Mouse (Mus musculus): ENCODE data around the gene Otog. TPM values are rescaled to one million over a fixed set of nuclear protein-coding genes. Genes with fewer than 3 reads are reported as not detected.

The Otog gene
- total and polyA plus RNA-seq, 3 experiments, result under 0.01 TPM; not detected in 2

DNA sequence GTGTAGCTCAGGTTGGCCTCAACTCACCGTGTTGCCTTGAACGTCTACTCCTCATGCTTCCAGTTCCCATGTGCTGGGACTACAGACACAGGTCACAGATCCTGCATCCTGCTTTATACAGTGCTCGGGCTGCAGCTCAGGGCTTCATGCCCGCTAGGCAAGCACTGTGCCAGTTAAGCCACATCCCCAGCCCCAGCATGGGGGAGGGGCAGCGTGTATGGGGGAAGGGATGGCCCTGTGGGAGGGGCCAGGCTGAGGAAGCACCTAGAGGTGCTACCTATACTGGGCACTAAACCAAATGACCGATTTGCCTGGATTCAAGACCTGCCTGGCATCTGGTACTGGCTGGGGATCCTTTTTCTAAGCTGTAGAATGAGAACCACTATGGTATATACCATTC, 40.8 kb upstream of the Otog start:
- Histone ChIP-seq H3K9ac (ENCODE audit: insufficient read depth, low read depth) (no peak overlapping the region), H3K4me3 (replicated peaks in 1 of 3; ENCODE audit: low read depth in 2 of 3, low read length in 2 of 3, poor library complexity in 1 of 3) (no peak overlapping the region), H3K9me3 (replicated peaks; ENCODE audit: low read length) (no peaks in the 10 kb centered on the region), H3K4me1 (ENCODE audit: control insufficient read depth in 1 of 2, insufficient read depth in 2 of 2) (peaks cover 4 to 7% of the 10 kb centered on the region in 2 experiments; a peak in 2 of 4 replicates), H3K36me3 (replicated peaks in 1 of 2; ENCODE audit: control insufficient read depth in 1 of 2, insufficient read depth in 1 of 2, low read length in 1 of 2) (no peaks in the 10 kb centered on the region), H3K4me2 (ENCODE audit: insufficient read depth, low read depth, poor library complexity, severe bottlenecking) (no peak overlapping the region), H3K79me2 (replicated peaks; ENCODE audit: control insufficient read depth, extremely low read depth, insufficient read depth, poor library complexity, severe bottlenecking) (no peaks in the 10 kb centered on the region), H3K27me3 (replicated peaks) (peaks cover 95% of the 10 kb centered on the region), H3K27ac (ENCODE audit: insufficient read depth, low read depth) (no peak overlapping the region)
- dilution Hi-C loops (cut with MboI; ENCODE audit: extremely low pct_ligation_motif_present, extremely low pct_unique_long_range_greater_than_20kb, low sequenced_read_pairs), result no loop called here
- DNase-seq (ENCODE audit: extremely low read depth), result no peak
- in situ Hi-C loops (cut with MboI; ENCODE audit: low pct_ligation_motif_present, low pct_unique_long_range_greater_than_20kb, low sequenced_read_pairs), result loop anchor here (5.0 kb wide), 1 partner anchor 103 kb away; no protein-coding TSS in a partner anchor
- TF ChIP-seq ETS1 (conservative IDR thresholded peaks at IDR 0.05; ENCODE audit: low read depth, low read length), result no peak
- TF ChIP-seq CHD2 (IDR thresholded peaks at IDR 0.05; ENCODE audit: low read length), result peak; percentile 33; the same call in 1 of the 2 replicates

DNA sequence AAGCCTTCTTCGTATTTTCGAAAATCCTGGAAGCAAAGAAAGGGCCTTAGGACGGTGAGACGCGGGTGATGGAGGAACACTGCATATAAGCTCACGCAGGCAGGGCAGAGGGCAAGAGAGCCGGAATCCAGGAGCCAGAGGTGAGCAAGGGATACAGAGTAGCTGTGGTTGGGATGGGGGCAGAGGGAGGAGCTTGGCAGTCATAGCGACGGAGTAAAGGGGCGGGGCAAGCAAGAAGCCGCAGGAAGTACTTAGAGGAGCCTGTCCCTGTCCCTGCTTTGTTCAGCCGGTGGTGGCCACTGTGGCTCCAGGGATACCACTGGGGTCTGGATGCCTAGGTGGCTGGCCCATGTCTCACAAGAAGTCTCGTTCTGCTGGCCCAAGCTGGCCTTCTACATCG, 39.1 kb upstream of the Otog start:
- in situ Hi-C loops (cut with MboI; ENCODE audit: low pct_ligation_motif_present, low pct_unique_long_range_greater_than_20kb, low sequenced_read_pairs), result loop anchor here (5.0 kb wide), 1 partner anchor 104 kb away; no protein-coding TSS in a partner anchor
- no peak overlapping the region for H3K4me2 ChIP-seq (ENCODE audit: insufficient read depth, low read depth, poor library complexity, severe bottlenecking)
- no peaks in the 10 kb centered on the region for H3K9me3 ChIP-seq (replicated peaks; ENCODE audit: low read length)
- no peaks in the 10 kb centered on the region for H3K79me2 ChIP-seq (replicated peaks; ENCODE audit: control insufficient read depth, extremely low read depth, insufficient read depth, poor library complexity, severe bottlenecking)
- H3K9ac ChIP-seq (ENCODE audit: insufficient read depth, low read depth), result no peak overlapping the region
- peaks cover 96% of the 10 kb centered on the region for H3K27me3 ChIP-seq (replicated peaks)
- no peak overlapping the region for H3K4me3 ChIP-seq (replicated peaks in 1 of 3; ENCODE audit: low read depth in 2 of 3, low read length in 2 of 3, poor library complexity in 1 of 3)
- H3K36me3 ChIP-seq (replicated peaks in 1 of 2; ENCODE audit: control insufficient read depth in 1 of 2, insufficient read depth in 1 of 2, low read length in 1 of 2), result no peaks in the 10 kb centered on the region
- no peak overlapping the region for H3K27ac ChIP-seq (ENCODE audit: insufficient read depth, low read depth)
- no peak for TF ChIP-seq JUND (conservative IDR thresholded peaks at IDR 0.05; ENCODE audit: low read depth, low read length)
- no peak for TF ChIP-seq RAD21 (IDR thresholded peaks at IDR 0.05; ENCODE audit: low read depth, low read length)
- TF ChIP-seq JUN (IDR thresholded peaks at IDR 0.05; ENCODE audit: insufficient read depth, low read depth, low read length), result no peak
- TF ChIP-seq CTCF (conservative IDR thresholded peaks at IDR 0.05 in 1 of 2, IDR thresholded peaks at IDR 0.05 in 1 of 2; ENCODE audit: low read depth in 2 of 2, low read length in 2 of 2), result no peak
- no peak for TF ChIP-seq NELFE (IDR thresholded peaks at IDR 0.05; ENCODE audit: low read depth, low read length)
- peaks cover 4 to 8% of the 10 kb centered on the region in 2 experiments; a peak in 2 of 4 replicates for H3K4me1 ChIP-seq (ENCODE audit: control insufficient read depth in 1 of 2, insufficient read depth in 2 of 2)
- DNase-seq (ENCODE audit: extremely low read depth), result no peak
- dilution Hi-C loops (cut with MboI; ENCODE audit: extremely low pct_ligation_motif_present, extremely low pct_unique_long_range_greater_than_20kb, low sequenced_read_pairs), result no loop called here

GRCm38 (mm10) chr7:46204046-46204471, 36.7 kb upstream of the Otog start:
- no peak overlapping the region for H3K27ac ChIP-seq (ENCODE audit: insufficient read depth, low read depth)
- H3K9ac ChIP-seq (ENCODE audit: insufficient read depth, low read depth), result no peak overlapping the region
- no peaks in the 10 kb centered on the region for H3K79me2 ChIP-seq (replicated peaks; ENCODE audit: control insufficient read depth, extremely low read depth, insufficient read depth, poor library complexity, severe bottlenecking)
- H3K4me1 ChIP-seq (ENCODE audit: control insufficient read depth in 1 of 2, insufficient read depth in 2 of 2), result peaks cover 4 to 8% of the 10 kb centered on the region in 2 experiments; a peak in 2 of 4 replicates
- dilution Hi-C loops (cut with MboI; ENCODE audit: extremely low pct_ligation_motif_present, extremely low pct_unique_long_range_greater_than_20kb, low sequenced_read_pairs) (no loop called here), in situ Hi-C loops (cut with MboI; ENCODE audit: low pct_ligation_motif_present, low pct_unique_long_range_greater_than_20kb, low sequenced_read_pairs) (loop anchor here (5.0 kb wide), 1 partner anchor 107 kb away; no protein-coding TSS in a partner anchor)
- TF ChIP-seq SMC3 (IDR thresholded peaks at IDR 0.05; ENCODE audit: low read depth, low read length) (peak; percentile 80), EP300 (IDR thresholded peaks at IDR 0.05; ENCODE audit: low read length) (no peak), RAD21 (IDR thresholded peaks at IDR 0.05; ENCODE audit: low read depth, low read length) (peak; percentile 75), CTCF (conservative IDR thresholded peaks at IDR 0.05 in 1 of 2, IDR thresholded peaks at IDR 0.05 in 1 of 2; ENCODE audit: low read depth in 2 of 2, low read length in 2 of 2) (peak in 1 of 2 experiments; percentile 78; a peak in 2 of 4 replicates), MEF2A (IDR thresholded peaks at IDR 0.05; ENCODE audit: borderline replicate concordance, low read depth, low read length) (0 out of 2 replicates have a peak, but pooled peaks have one; percentile 17)
- H3K9me3 ChIP-seq (replicated peaks; ENCODE audit: low read length), result no peaks in the 10 kb centered on the region
- no peaks in the 10 kb centered on the region for H3K36me3 ChIP-seq (replicated peaks in 1 of 2; ENCODE audit: control insufficient read depth in 1 of 2, insufficient read depth in 1 of 2, low read length in 1 of 2)
- DNase-seq (ENCODE audit: extremely low read depth), result peak; percentile 41
- no peak overlapping the region for H3K4me2 ChIP-seq (ENCODE audit: insufficient read depth, low read depth, poor library complexity, severe bottlenecking)
- peaks cover 95% of the 10 kb centered on the region for H3K27me3 ChIP-seq (replicated peaks)
- no peak overlapping the region for H3K4me3 ChIP-seq (replicated peaks in 1 of 3; ENCODE audit: low read depth in 2 of 3, low read length in 2 of 3, poor library complexity in 1 of 3)

Measured in CH12.LX (cell line).